Mouse (Mus musculus): ENCODE measurements at regions not wholly inside any gene's neighbourhood (a gene's known extent, or its start where the extent isn't known, plus 50 kb on each side); places are given as distances from the start of the nearest gene placed in this dataset.

DNA sequence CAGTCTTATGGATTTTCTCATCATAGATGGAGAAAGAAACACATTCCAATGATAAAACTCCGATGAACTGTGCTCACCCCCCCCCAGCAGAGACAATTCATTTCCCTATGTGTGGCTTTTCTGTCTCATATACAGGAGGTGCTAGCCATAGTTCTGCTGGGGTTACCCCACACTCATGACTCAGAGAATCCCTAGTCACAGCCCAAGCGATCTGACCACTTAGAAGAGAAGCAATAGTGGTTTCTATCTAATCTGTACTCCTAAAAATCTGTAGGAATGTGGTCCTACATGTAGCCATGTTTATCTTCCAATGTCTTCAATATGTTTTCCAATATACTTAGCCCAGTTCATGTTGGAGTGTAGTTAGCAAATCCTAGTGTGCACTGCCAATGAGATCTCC, 163.3 kb downstream of the Olfr164 start (continued):
- TF ChIP-seq ZNF384 (IDR thresholded peaks at IDR 0.05; ENCODE audit: low read depth, low read length) (no peak), HCFC1 (IDR thresholded peaks at IDR 0.05; ENCODE audit: low read depth, low read length) (no peak), UBTF (IDR thresholded peaks at IDR 0.05; ENCODE audit: low read depth, low read length) (no peak), MXI1 (IDR thresholded peaks at IDR 0.05; ENCODE audit: low read depth, low read length) (no peak)

DNA sequence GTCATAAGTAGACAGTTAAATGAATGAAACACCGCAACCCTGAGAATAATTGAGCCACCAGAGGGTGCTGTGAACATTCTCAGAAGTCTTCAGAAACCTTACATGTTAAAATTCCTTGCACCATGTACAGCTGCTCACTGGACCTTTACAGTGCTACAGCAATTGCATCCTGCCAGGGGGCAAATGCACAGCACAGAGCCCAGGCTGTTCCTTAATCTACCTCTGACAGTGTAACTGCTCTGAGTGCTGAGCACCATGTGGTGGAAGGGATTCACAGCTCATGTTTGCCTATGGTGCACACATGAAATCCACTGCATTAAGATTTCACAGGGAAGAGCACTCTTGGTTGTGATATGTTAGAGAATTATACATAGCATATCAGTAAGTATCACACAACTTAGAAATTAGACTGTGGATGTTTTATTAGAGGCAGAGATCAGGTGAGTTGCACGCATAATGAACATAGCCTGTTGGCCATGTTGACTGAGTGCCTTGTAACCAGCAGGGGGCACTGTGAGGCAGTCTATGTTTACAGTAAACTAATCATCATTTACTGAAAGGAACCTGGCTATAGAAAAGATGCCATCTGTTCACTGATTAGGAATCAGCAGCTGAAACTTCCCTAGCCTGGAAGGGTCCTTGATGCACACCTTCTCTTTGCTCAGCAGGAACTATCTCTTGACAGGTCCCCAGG, 167.4 kb downstream of the Olfr164 start:
- DNase-seq (ENCODE audit: extremely low read depth): peak; percentile 90
- Histone ChIP-seq H3K27ac (ENCODE audit: insufficient read depth, low read depth) (peak overlapping the region; percentile 76), H3K79me2 (replicated peaks; ENCODE audit: control insufficient read depth, extremely low read depth, insufficient read depth, poor library complexity, severe bottlenecking) (no peaks in the 10 kb centered on the region), H3K27me3 (replicated peaks) (no peaks in the 10 kb centered on the region), H3K9me3 (replicated peaks; ENCODE audit: low read length) (no peaks in the 10 kb centered on the region), H3K4me1 (ENCODE audit: control insufficient read depth in 1 of 2, insufficient read depth in 2 of 2) (peaks cover 20 to 52% of the 10 kb centered on the region in 2 experiments), H3K4me2 (ENCODE audit: insufficient read depth, low read depth, poor library complexity, severe bottlenecking) (peak overlapping the region; percentile 7; the same call in 1 of the 2 replicates), H3K9ac (ENCODE audit: insufficient read depth, low read depth) (0 out of 2 replicates have a peak overlapping the region, but pooled peaks have one; percentile 12), H3K36me3 (replicated peaks in 1 of 2; ENCODE audit: control insufficient read depth in 1 of 2, insufficient read depth in 1 of 2, low read length in 1 of 2) (no peaks in the 10 kb centered on the region), H3K4me3 (replicated peaks in 1 of 3; ENCODE audit: low read depth in 2 of 3, low read length in 2 of 3, poor library complexity in 1 of 3) (peak overlapping the region in 1 of 3 experiments; percentile 9)
- dilution Hi-C loops (cut with MboI; ENCODE audit: extremely low pct_ligation_motif_present, extremely low pct_unique_long_range_greater_than_20kb, low sequenced_read_pairs) (no loop called here), in situ Hi-C loops (cut with MboI; ENCODE audit: low pct_ligation_motif_present, low pct_unique_long_range_greater_than_20kb, low sequenced_read_pairs) (loop anchor here (5.0 to 25.0 kb wide), 3 partner anchors 101 to 691 kb away; no protein-coding TSS in a partner anchor)
- TF ChIP-seq TBP (conservative IDR thresholded peaks at IDR 0.05; ENCODE audit: low read depth, low read length) (peak; percentile 42; the same call in 1 of the 2 replicates), USF2 (conservative IDR thresholded peaks at IDR 0.05; ENCODE audit: low read depth, low read length) (no peak), EP300 (IDR thresholded peaks at IDR 0.05; ENCODE audit: low read length) (peak; percentile 62), TCF12 (IDR thresholded peaks at IDR 0.05; ENCODE audit: low read depth, low read length) (peak; percentile 83), CTCF (conservative IDR thresholded peaks at IDR 0.05 in 1 of 2, IDR thresholded peaks at IDR 0.05 in 1 of 2; ENCODE audit: low read depth in 2 of 2, low read length in 2 of 2) (peak; percentile 64 to 91), ZNF384 (IDR thresholded peaks at IDR 0.05; ENCODE audit: low read depth, low read length) (peak; percentile 24; the same call in 1 of the 2 replicates), UBTF (IDR thresholded peaks at IDR 0.05; ENCODE audit: low read depth, low read length) (no peak), CHD1 (IDR thresholded peaks at IDR 0.05; ENCODE audit: low read depth, low read length) (no peak), HCFC1 (IDR thresholded peaks at IDR 0.05; ENCODE audit: low read depth, low read length) (no peak), NELFE (IDR thresholded peaks at IDR 0.05; ENCODE audit: low read depth, low read length) (peak; percentile 69; the same call in 1 of the 2 replicates), KAT2A (IDR thresholded peaks at IDR 0.05; ENCODE audit: insufficient replicate concordance, low read length) (0 out of 2 replicates have a peak, but pooled peaks have one; percentile 61), ETS1 (conservative IDR thresholded peaks at IDR 0.05; ENCODE audit: low read depth, low read length) (peak; percentile 55), MXI1 (IDR thresholded peaks at IDR 0.05; ENCODE audit: low read depth, low read length) (peak; percentile 64; the same call in 1 of the 2 replicates), MEF2A (IDR thresholded peaks at IDR 0.05; ENCODE audit: borderline replicate concordance, low read depth, low read length) (no peak; the same call in none of the 2 replicates), GABPA (IDR thresholded peaks at IDR 0.05; ENCODE audit: insufficient replicate concordance, low read depth, low read length) (no peak), ZC3H11A (IDR thresholded peaks at IDR 0.05; ENCODE audit: low read depth, low read length) (peak; percentile 98), BHLHE40 (IDR thresholded peaks at IDR 0.05; ENCODE audit: low read depth, low read length) (peak; percentile 82), ELF1 (IDR thresholded peaks at IDR 0.05; ENCODE audit: low read depth, low read length) (peak; percentile 29; the same call in 1 of the 2 replicates), POLR2A (IDR thresholded peaks at IDR 0.05; ENCODE audit: low read depth, low read length) (no peak; the same call in 1 of the 2 replicates), MYC (IDR thresholded peaks at IDR 0.05; ENCODE audit: low read depth, low read length) (peak; percentile 93), JUN (IDR thresholded peaks at IDR 0.05; ENCODE audit: insufficient read depth, low read depth, low read length) (peak; percentile 35; the same call in 1 of the 2 replicates), ZMIZ1 (IDR thresholded peaks at IDR 0.05; ENCODE audit: low read depth, low read length) (no peak), MAFK (IDR thresholded peaks at IDR 0.05; ENCODE audit: insufficient replicate concordance, low read length) (0 out of 2 replicates have a peak, but pooled peaks have one; percentile 47), RAD21 (IDR thresholded peaks at IDR 0.05; ENCODE audit: low read depth, low read length) (peak; percentile 91), NRF1 (IDR thresholded peaks at IDR 0.05; ENCODE audit: low read depth, low read length) (0 out of 2 replicates have a peak, but pooled peaks have one; percentile 26), SMC3 (IDR thresholded peaks at IDR 0.05; ENCODE audit: low read depth, low read length) (peak; percentile 95), E2F4 (IDR thresholded peaks at IDR 0.05; ENCODE audit: insufficient replicate concordance, low read depth, low read length) (0 out of 2 replicates have a peak, but pooled peaks have one; percentile 11), SIN3A (IDR thresholded peaks at IDR 0.05; ENCODE audit: low read length) (peak; percentile 68), CHD2 (IDR thresholded peaks at IDR 0.05; ENCODE audit: low read length) (no peak), IRF4 (IDR thresholded peaks at IDR 0.05; ENCODE audit: low read depth, low read length) (peak; percentile 44; the same call in 1 of the 2 replicates), ZKSCAN1 (IDR thresholded peaks at IDR 0.05; ENCODE audit: borderline replicate concordance, low read depth, low read length) (no peak), RCOR1 (conservative IDR thresholded peaks at IDR 0.05; ENCODE audit: low read depth, low read length) (peak; percentile 80; the same call in 1 of the 2 replicates), MAZ (IDR thresholded peaks at IDR 0.05; ENCODE audit: low read depth, low read length) (no peak), JUND (conservative IDR thresholded peaks at IDR 0.05; ENCODE audit: low read depth, low read length) (no peak; the same call in none of the 2 replicates)
